In the genomic region with DNA sequence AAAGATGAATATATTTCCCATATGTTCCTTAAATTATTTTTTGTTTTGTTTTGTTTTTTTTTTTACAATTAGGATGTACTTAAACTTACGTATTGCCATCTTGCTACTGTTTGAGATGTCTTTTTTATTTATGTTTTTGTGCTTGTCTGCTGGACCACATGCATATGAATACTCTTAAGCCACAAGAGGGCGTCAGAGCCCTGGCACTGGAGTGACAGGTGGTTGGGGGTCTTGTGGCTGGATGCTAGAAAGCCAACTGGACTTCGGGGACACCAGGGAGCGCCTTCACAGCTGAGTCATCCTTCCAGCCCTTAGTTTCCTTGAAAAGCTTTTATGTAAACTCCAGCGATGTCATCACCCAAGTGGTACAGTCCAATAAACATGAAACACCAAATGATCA, we compare ENCODE assay signal across 9 mouse cellular contexts. TPM values are rescaled to one million over a fixed set of nuclear protein-coding genes. Genes with fewer than 3 reads are reported as not detected.
DNase-seq lines count a peak whose midpoint lies in the region; ATAC-seq and TF ChIP-seq lines count a peak whose summit lies in the region.
"Had no signal": no experiment of that assay in that cellular context is flagged by ENCODE, and none has a peak within 500 bp of the region (broad histone marks: within the 10 kb centered on the region; RNA-seq: fewer than 3 reads in every experiment).

No protein-coding gene starts in this region.

- no peaks in the 10 kb centered on the region for H3K9me3 ChIP-seq in kidney, postnatal 0 days (replicated peaks; ENCODE audit: low read length)

- no peak overlapping the region for H3K9ac ChIP-seq in kidney, postnatal 0 days (ENCODE audit: low read depth, low read length)

- WGBS in kidney, postnatal 0 days: 64% methylated on average over 5 of the region's 5 CpGs

- TF ChIP-seq CTCF in kidney, postnatal 0 days (IDR thresholded peaks at IDR 0.05; ENCODE audit: low read depth): peak; percentile 68

- peak; percentile 47 for DNase-seq in kidney, postnatal 0 days (ENCODE audit: low spot score)
- no peak for DNase-seq in kidney, postnatal 25 days
- DNase-seq in thymus, postnatal 4 days: peak; percentile 33
- DNase-seq in thymus, postnatal 36 days: no peak
- peak; percentile 73 for DNase-seq in embryo, embryonic 10.5 days (ENCODE audit: low spot score)
- no peak for DNase-seq in urinary bladder, adult 2 months (ENCODE audit: low spot score)

- H3K27ac ChIP-seq in kidney, postnatal 0 days: no peak overlapping the region

- no peak for ATAC-seq in kidney, postnatal 0 days (replicated peaks; ENCODE audit: low FRiP score, low read depth)
- ATAC-seq in megakaryocyte-erythroid progenitor cell, adult 5-6 weeks (replicated peaks; ENCODE audit: low FRiP score, low TSS enrichment, poor library complexity, severe bottlenecking): no peak
- ATAC-seq in megakaryocyte progenitor cell, adult 5-6 weeks (replicated peaks; ENCODE audit: poor library complexity): no peak

- H3K36me3 ChIP-seq in kidney, postnatal 0 days (ENCODE audit: insufficient read depth, low read length): peaks cover 27% of the 10 kb centered on the region

- no peak overlapping the region for H3K4me2 ChIP-seq in kidney, postnatal 0 days (ENCODE audit: low read length)

- H3K27me3 ChIP-seq in kidney, postnatal 0 days (ENCODE audit: insufficient read depth, low read length): no peaks in the 10 kb centered on the region

- H3K4me3 ChIP-seq in kidney, postnatal 0 days (replicated peaks; ENCODE audit: low read depth, low read length): no peak overlapping the region
- H3K4me3 ChIP-seq: erythroblast, embryonic 14.5 days had no signal

- H3K4me1 ChIP-seq in kidney, postnatal 0 days (replicated peaks; ENCODE audit: insufficient read depth, low read length): no peaks in the 10 kb centered on the region

RNA-seq across cellular contexts. Expression of a gene that starts 13.2 kb away (rescaled TPM):
- polyA plus RNA-seq in kidney, postnatal 0 days (2015; fragmentation: Nextera tagmentation; extraction: Ambion mirVana): 20.3 TPM in 2 replicates
- polyA plus RNA-seq in urinary bladder, adult 2 months (2012; rRNA removed): 10.4 and 14.2 TPM in 2 replicates
- 7.3 and 16.5 TPM in 2 replicates for total RNA-seq in megakaryocyte-erythroid progenitor cell, adult 5-6 weeks (2014; fragmentation: Nextera tagmentation)
- total RNA-seq in megakaryocyte-erythroid progenitor cell, adult 5-6 weeks (2017): 32.5 and 40.0 TPM in 2 replicates
- total RNA-seq in megakaryocyte progenitor cell, adult 5-6 weeks (2015): 6.6 and 7.3 TPM in 2 replicates
- total RNA-seq in megakaryocyte progenitor cell, adult 5-6 weeks (2017): 23.8 and 32.2 TPM in 2 replicates

RNA-seq across cellular contexts. Expression of a gene that starts 17.2 kb away (rescaled TPM):
- polyA plus RNA-seq in kidney, postnatal 0 days (2015; fragmentation: Nextera tagmentation; extraction: Ambion mirVana): 0.48 and 0.58 TPM in 2 replicates
- 0.03 and 0.06 TPM in 2 replicates for polyA plus RNA-seq in urinary bladder, adult 2 months (2012; rRNA removed)
- not detected in 2 replicates for total RNA-seq in megakaryocyte-erythroid progenitor cell, adult 5-6 weeks (2014; fragmentation: Nextera tagmentation)
- not detected in 2 replicates for total RNA-seq in megakaryocyte-erythroid progenitor cell, adult 5-6 weeks (2017)
- total RNA-seq in megakaryocyte progenitor cell, adult 5-6 weeks (2015): 0.17 TPM in 1 of 2 replicates, not detected in the other
- 0.04 TPM in 1 of 2 replicates, not detected in the other for total RNA-seq in megakaryocyte progenitor cell, adult 5-6 weeks (2017)
- polyA plus RNA-seq: erythroblast, embryonic 14.5 days had no signal

Comparison
In these comparisons a context has a peak if more than half of its experiments do, and no peak if none do; other contexts are left out.
1. DNase-seq: peak in kidney, postnatal 0 days (single experiment), thymus, postnatal 4 days (single experiment) and embryo, embryonic 10.5 days (single experiment); none in kidney, postnatal 25 days (0 of 2), thymus, postnatal 36 days (0 of 2) and urinary bladder, adult 2 months (single experiment).